Mouse (Mus musculus) MEL (cell line): ENCODE data around the gene Plekhh3. TPM values are rescaled to one million over a fixed set of nuclear protein-coding genes. Genes with fewer than 3 reads are reported as not detected.

Experiments
- DNase-seq: peaks from one replicate; pipeline ENCODE4 v3.0.0; 2011; ENCODE audit warnings: low read depth, low spot score
- H3K27ac ChIP-seq: 2 replicates; pipeline ENCODE4 v1.5.1; 2012; ENCODE audit warnings: low read depth, mild to moderate bottlenecking, control low read depth, low read length, moderate library complexity; ENCODE audit not compliant: control insufficient read depth
- H3K27me3 ChIP-seq, 2 experiments: fragments of 150-350 bp in 1 of 2; sonication (generic) in 1 of 2; 2 replicates each; pipeline ENCODE4 v1.6.1; 2012; ENCODE audit warnings: low read length in 2 of 2, mild to moderate bottlenecking in 2 of 2, improper control_type of control experiment in 1 of 2, moderate library complexity in 1 of 2; ENCODE audit not compliant: insufficient read depth in 2 of 2, control insufficient read depth in 1 of 2
- H3K36me3 ChIP-seq, 2 experiments: 2 replicates each; pipeline ENCODE4 v1.6.1; 2012 to 2014; ENCODE audit warnings: low read length in 2 of 2, improper control_type of control experiment in 1 of 2, inconsistent platforms in 1 of 2, mild to moderate bottlenecking in 1 of 2; ENCODE audit not compliant: insufficient read depth in 2 of 2, control insufficient read depth in 1 of 2
- H3K4me1 ChIP-seq, 2 experiments: fragments of 150-350 bp in 1 of 2; sonication (generic) in 1 of 2; 2 replicates each; pipeline ENCODE4 v1.6.1; 2012; ENCODE audit warnings: low read length in 2 of 2, improper control_type of control experiment in 1 of 2, mild to moderate bottlenecking in 1 of 2; ENCODE audit not compliant: insufficient read depth in 2 of 2, control insufficient read depth in 1 of 2
- H3K4me3 ChIP-seq, 2 experiments: fragments of 150-350 bp in 1 of 2; sonication (generic) in 1 of 2; 2 replicates each; pipeline ENCODE4 v1.5.1; 2012; ENCODE audit warnings: low read depth in 2 of 2, low read length in 2 of 2, mild to moderate bottlenecking in 2 of 2, moderate library complexity in 2 of 2, control low read depth in 1 of 2, improper control_type of control experiment in 1 of 2; ENCODE audit not compliant: control insufficient read depth in 1 of 2, insufficient read depth in 1 of 2
- H3K79me2 ChIP-seq: 2 replicates; pipeline ENCODE4 v1.6.1; 2012; ENCODE audit warnings: mild to moderate bottlenecking, low read length, moderate library complexity; ENCODE audit not compliant: control insufficient read depth, poor library complexity, insufficient read depth
- H3K9ac ChIP-seq: 2 replicates; pipeline ENCODE4 v1.6.1; 2012; ENCODE audit warnings: low read depth, mild to moderate bottlenecking, control low read depth, low read length, moderate library complexity; ENCODE audit not compliant: control insufficient read depth, poor library complexity, severe bottlenecking
- H3K9me3 ChIP-seq: fragments of 150-350 bp; sonication (generic); replicated peaks from 2 replicates; pipeline ENCODE4 v1.6.1; 2012; ENCODE audit warnings: mild to moderate bottlenecking, low read length, improper control_type of control experiment, moderate library complexity; ENCODE audit not compliant: insufficient read depth
- BHLHE40 ChIP-seq: IDR thresholded peaks from 2 replicates; pipeline ENCODE4 v1.6.1; 2012; ENCODE audit warnings: low read depth, mild to moderate bottlenecking, inconsistent platforms, low read length, improper control_type of control experiment, borderline replicate concordance
- CHD1 ChIP-seq: IDR thresholded peaks from 2 replicates; pipeline ENCODE4 v1.6.1; 2012; ENCODE audit warnings: low read depth, mild to moderate bottlenecking, inconsistent platforms, low read length, improper control_type of control experiment
- ETS1 ChIP-seq: IDR thresholded peaks from 2 replicates; pipeline ENCODE4 v1.6.1; 2012; ENCODE audit warnings: low read depth, mild to moderate bottlenecking, inconsistent platforms, low read length, improper control_type of control experiment, moderate library complexity
- GABPA ChIP-seq: IDR thresholded peaks from 2 replicates; pipeline ENCODE4 v1.6.1; 2012; ENCODE audit warnings: low read depth, mild to moderate bottlenecking, inconsistent platforms, low read length, improper control_type of control experiment, moderate library complexity
- HCFC1 ChIP-seq: IDR thresholded peaks from 2 replicates; pipeline ENCODE4 v1.6.1; 2012; ENCODE audit warnings: low read depth, mild to moderate bottlenecking, inconsistent platforms, low read length, improper control_type of control experiment, moderate library complexity
- MAFK ChIP-seq: IDR thresholded peaks from 2 replicates; pipeline ENCODE4 v1.6.1; 2011; ENCODE audit warnings: low read depth, mild to moderate bottlenecking, low read length, improper control_type of control experiment, borderline replicate concordance
- MAX ChIP-seq: IDR thresholded peaks from 2 replicates; pipeline ENCODE4 v1.6.1; 2011; ENCODE audit warnings: low read length, improper control_type of control experiment
- MXI1 ChIP-seq: IDR thresholded peaks from 2 replicates; pipeline ENCODE4 v1.6.1; 2011; ENCODE audit warnings: mild to moderate bottlenecking, low read depth, low read length, improper control_type of control experiment
- MYC ChIP-seq: IDR thresholded peaks from 2 replicates; pipeline ENCODE4 v1.6.1; 2011; ENCODE audit warnings: low read depth, mild to moderate bottlenecking, low read length, improper control_type of control experiment, moderate library complexity
- POLR2A ChIP-seq, 2 experiments: IDR thresholded peaks; 2 replicates each; pipeline ENCODE4 v1.6.1; 2011 to 2012; ENCODE audit warnings: low read length in 2 of 2, mild to moderate bottlenecking in 2 of 2, control low read depth in 1 of 2, improper control_type of control experiment in 1 of 2, low read depth in 1 of 2, moderate library complexity in 1 of 2; ENCODE audit not compliant: control insufficient read depth in 1 of 2, insufficient read depth in 1 of 2, poor library complexity in 1 of 2
- POLR2AphosphoS5 ChIP-seq: IDR thresholded peaks from 2 replicates; pipeline ENCODE4 v1.6.1; 2012; ENCODE audit warnings: low read depth, borderline replicate concordance, mild to moderate bottlenecking, inconsistent platforms, low read length, moderate library complexity, mixed read lengths
- RCOR1 ChIP-seq: IDR thresholded peaks from 2 replicates; pipeline ENCODE4 v1.6.1; 2012; ENCODE audit warnings: low read depth, mild to moderate bottlenecking, inconsistent platforms, low read length, improper control_type of control experiment
- SIN3A ChIP-seq: IDR thresholded peaks from 2 replicates; pipeline ENCODE4 v1.6.1; 2012; ENCODE audit warnings: low read length, improper control_type of control experiment, inconsistent platforms
- SMC3 ChIP-seq: IDR thresholded peaks from 2 replicates; pipeline ENCODE4 v1.6.1; 2011; ENCODE audit warnings: low read depth, low read length, improper control_type of control experiment
- TAL1 ChIP-seq: IDR thresholded peaks from 2 replicates; pipeline ENCODE4 v1.6.1; 2012; ENCODE audit warnings: mild to moderate bottlenecking, inconsistent platforms, low read length, moderate library complexity, mixed read lengths
- TCF12 ChIP-seq: IDR thresholded peaks from 2 replicates; pipeline ENCODE4 v1.6.1; 2014; ENCODE audit warnings: low read depth, mild to moderate bottlenecking, inconsistent platforms, low read length, improper control_type of control experiment, moderate library complexity
- USF1 ChIP-seq: IDR thresholded peaks from 2 replicates; pipeline ENCODE4 v1.6.1; 2014; ENCODE audit warnings: low read depth, mild to moderate bottlenecking, inconsistent platforms, low read length, improper control_type of control experiment, moderate library complexity
- USF2 ChIP-seq, 2 experiments: IDR thresholded peaks; 2 replicates each; pipeline ENCODE4 v1.6.1; 2011 to 2012; ENCODE audit warnings: improper control_type of control experiment in 2 of 2, low read length in 2 of 2, borderline replicate concordance in 1 of 2, inconsistent platforms in 1 of 2, low read depth in 1 of 2, mild to moderate bottlenecking in 1 of 2; ENCODE audit not compliant: insufficient read depth in 1 of 2
- ZC3H11A ChIP-seq: IDR thresholded peaks from 2 replicates; pipeline ENCODE4 v1.6.1; 2012; ENCODE audit warnings: low read depth, mild to moderate bottlenecking, inconsistent platforms, low read length, improper control_type of control experiment
- ZKSCAN1 ChIP-seq: IDR thresholded peaks from 2 replicates; pipeline ENCODE4 v1.6.1; 2012; ENCODE audit warnings: low read depth, mild to moderate bottlenecking, inconsistent platforms, low read length, improper control_type of control experiment, moderate library complexity
- ZMIZ1 ChIP-seq: IDR thresholded peaks from 2 replicates; pipeline ENCODE4 v1.6.1; 2012; ENCODE audit warnings: low read depth, mild to moderate bottlenecking, inconsistent platforms, low read length, improper control_type of control experiment, moderate library complexity
- polyA plus RNA-seq, 2 experiments: library from polyadenylated mRNA; stranded (reverse) in 1 of 2; unstranded in 1 of 2; fragments of >175 nt in 1 of 2; fragments of >200 nt in 1 of 2; gene quantifications; 2 replicates each; pipeline versions ENCODE4 v1.2.1 to v1.2.4; 2012; ENCODE audit warnings: low replicate concordance in 2 of 2, low read depth in 1 of 2; ENCODE audit not compliant: insufficient read length in 2 of 2, insufficient read depth in 1 of 2, missing spikeins in 1 of 2
- total RNA-seq: library from RNA; depleted of rRNA; stranded (reverse); fragments of 300-350 nt; gene quantifications from 2 replicates; pipeline ENCODE4 v1.2.3, GENCODE M21; 2012

Gene Plekhh3
- total and polyA plus RNA-seq, 3 experiments = 0.81 to 1.5 TPM; not detected in 1

GRCm38 (mm10) chr11:101155151-101155550 lies 16.0 kb downstream of the Plekhh3 start:
- H3K9me3 ChIP-seq = no peaks in the 10 kb centered on the region
- no peaks in the 10 kb centered on the region for H3K36me3 ChIP-seq
- no peak overlapping the region for H3K4me3 ChIP-seq
- H3K4me1 ChIP-seq = no peaks in the 10 kb centered on the region
- no peak for DNase-seq
- no peak overlapping the region for H3K9ac ChIP-seq
- TF ChIP-seq MYC = no peak
- TF ChIP-seq TCF12 = no peak
- no peak for TF ChIP-seq ETS1
- TF ChIP-seq MAX = no peak
- no peak for TF ChIP-seq HCFC1
- no peak for TF ChIP-seq USF2 (IDR thresholded peaks at IDR 0.05; ENCODE audit: borderline replicate concordance in 1 of 2, insufficient read depth in 1 of 2, low read depth in 1 of 2, low read length in 2 of 2)
- no peak for TF ChIP-seq ZKSCAN1
- no peak for TF ChIP-seq POLR2AphosphoS5
- TF ChIP-seq SMC3 = no peak
- no peak for TF ChIP-seq ZMIZ1
- no peak for TF ChIP-seq BHLHE40
- TF ChIP-seq GABPA = no peak
- TF ChIP-seq SIN3A = no peak
- TF ChIP-seq USF1 = no peak
- TF ChIP-seq, all 39 proteins: peak for 0
- H3K27me3 ChIP-seq = peaks cover 1 to 3% of the 10 kb centered on the region in 2 experiments; a peak in 2 of 4 replicates
- no peaks in the 10 kb centered on the region for H3K79me2 ChIP-seq
- H3K27ac ChIP-seq = no peak overlapping the region

GRCm38 (mm10) chr11:101154648-101155047 lies 16.5 kb downstream of the Plekhh3 start:
- Histone ChIP-seq H3K4me3 (no peak overlapping the region), H3K27ac (no peak overlapping the region), H3K9me3 (no peaks in the 10 kb centered on the region), H3K79me2 (no peaks in the 10 kb centered on the region), H3K9ac (no peak overlapping the region), H3K27me3 (peaks cover 1 to 3% of the 10 kb centered on the region in 2 experiments; a peak in 2 of 4 replicates), H3K4me1 (peaks cover 0 to under 1% of the 10 kb centered on the region in 2 experiments; a peak in 1 of 4 replicates), H3K36me3 (no peaks in the 10 kb centered on the region; a peak in 1 of 4 replicates)
- TF ChIP-seq TAL1 (no peak), MXI1 (no peak), POLR2A (IDR thresholded peaks at IDR 0.05; ENCODE audit: control insufficient read depth in 1 of 2, insufficient read depth in 1 of 2, low read depth in 1 of 2, low read length in 2 of 2, poor library complexity in 1 of 2) (no peak), ZC3H11A (no peak), USF1 (no peak), ETS1 (no peak), RCOR1 (no peak), CHD1 (no peak), BHLHE40 (no peak), MAFK (no peak)
- no peak for DNase-seq
